Mouse (Mus musculus): Measurements from ENCODE around the gene Mars2.

DNA sequence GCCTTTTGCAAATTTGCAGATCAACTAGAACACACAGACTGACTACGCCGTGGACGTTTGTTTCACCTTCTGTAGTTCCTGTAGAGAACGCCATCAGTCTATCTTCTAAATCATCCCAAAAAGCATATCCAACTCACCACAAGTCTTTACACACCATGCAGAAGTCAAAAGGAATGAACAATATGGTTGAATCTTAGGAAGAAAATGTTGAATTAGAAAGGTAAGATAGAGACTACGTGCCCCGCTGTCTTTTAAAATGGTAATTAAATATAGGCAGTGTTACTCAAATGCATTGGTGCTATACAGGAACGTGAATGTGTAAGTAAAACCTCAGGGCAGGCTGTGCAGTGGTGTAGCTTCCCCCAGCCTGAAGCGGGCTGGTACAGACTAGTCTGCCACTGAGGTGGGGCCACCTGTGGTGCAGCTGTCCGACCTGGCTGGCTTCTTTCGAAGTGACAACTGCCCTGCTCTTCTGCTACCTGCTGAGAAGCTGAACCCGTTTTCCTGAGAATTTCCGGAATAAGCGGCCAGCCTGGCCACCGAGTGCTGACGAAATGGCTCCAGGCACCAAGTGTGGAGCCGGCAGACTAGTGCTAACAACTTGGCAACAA is 2.0 kb upstream of the Mars2 start:
- TF ChIP-seq CTCF (IDR thresholded peaks at IDR 0.05; ENCODE audit: low read depth, low read length) (no peak), POLR2A (IDR thresholded peaks at IDR 0.05; ENCODE audit: extremely low read depth, insufficient read depth, low read length) (no peak)
